Mouse (Mus musculus) monocyte, adult 5-6 weeks (primary cell): Measurements from ENCODE around the gene Rhoj. TPM values are rescaled to one million over a fixed set of nuclear protein-coding genes. Genes with fewer than 3 reads are reported as not detected.

Source experiments
- ATAC-seq: fragments of 153-309, 156-312 bp; replicated peaks from 2 replicates; pipeline ENCODE4 v1.8.0; 2017; ENCODE audit warnings: mild to moderate bottlenecking; ENCODE audit not compliant: low TSS enrichment, insufficient number of reproducible peaks, severe bottlenecking, poor library complexity, low FRiP score
- total RNA-seq: library from RNA; stranded (forward); fragments of 200-1000, 200-491, 200-594 nt; gene quantifications from 3 replicates; pipeline ENCODE4 v1.2.3, GENCODE M21; 2017

Rhoj gene
- 0.21 to 3.9 TPM (median 0.29 TPM) in 3 replicates for total RNA-seq

DNA sequence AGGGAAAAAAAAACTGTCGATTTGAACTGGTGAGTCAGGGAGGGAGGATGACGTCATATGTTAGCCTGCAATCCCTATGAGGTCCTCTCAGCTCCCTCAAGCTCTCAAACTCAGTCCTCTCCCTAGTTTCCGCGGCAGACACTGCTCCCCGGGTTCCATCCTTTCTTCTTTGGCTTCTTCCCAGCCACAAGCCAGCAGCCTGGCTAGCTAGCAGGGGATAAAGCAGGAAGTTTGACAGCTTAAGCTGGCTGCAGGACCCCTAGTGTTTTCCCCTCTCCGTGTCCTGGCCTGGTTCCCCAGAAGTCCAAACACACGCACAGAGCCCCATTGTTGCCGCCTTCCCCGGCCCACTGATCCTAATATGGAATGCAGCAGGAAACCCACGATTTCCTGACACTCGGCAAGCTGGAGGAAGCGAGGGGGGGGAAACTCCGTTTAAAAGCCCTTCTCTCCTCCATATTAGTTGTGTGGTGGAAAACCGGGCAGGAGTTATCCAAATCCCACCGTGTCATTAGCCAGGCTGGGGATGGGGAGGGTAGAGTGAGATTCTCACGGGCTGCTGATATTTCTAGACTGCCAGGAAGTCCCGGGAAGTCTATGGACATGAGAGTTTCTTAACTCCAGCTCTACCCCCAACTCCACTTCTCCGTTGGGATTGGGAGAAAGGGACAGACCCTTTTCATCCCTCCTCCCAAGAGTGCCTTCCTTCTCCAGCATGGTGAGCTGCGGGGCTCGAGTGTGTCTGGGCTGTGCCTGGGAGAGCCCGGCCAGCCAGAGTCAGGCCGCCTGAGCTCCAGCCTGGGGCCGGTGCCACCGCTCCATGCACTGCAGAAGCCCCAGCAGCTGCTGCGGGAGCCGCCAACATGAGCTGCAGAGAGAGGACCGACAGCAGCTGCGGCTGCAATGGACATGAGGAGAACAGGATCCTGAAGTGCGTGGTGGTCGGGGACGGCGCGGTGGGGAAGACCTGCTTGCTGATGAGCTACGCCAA lies at the start of gene Rhoj:
TSS of gene Rhoj (plus strand) at position 362 of the 991 bp plus-strand sequence.
- ATAC-seq, result no peak; the same call in 1 of the 2 replicates

DNA sequence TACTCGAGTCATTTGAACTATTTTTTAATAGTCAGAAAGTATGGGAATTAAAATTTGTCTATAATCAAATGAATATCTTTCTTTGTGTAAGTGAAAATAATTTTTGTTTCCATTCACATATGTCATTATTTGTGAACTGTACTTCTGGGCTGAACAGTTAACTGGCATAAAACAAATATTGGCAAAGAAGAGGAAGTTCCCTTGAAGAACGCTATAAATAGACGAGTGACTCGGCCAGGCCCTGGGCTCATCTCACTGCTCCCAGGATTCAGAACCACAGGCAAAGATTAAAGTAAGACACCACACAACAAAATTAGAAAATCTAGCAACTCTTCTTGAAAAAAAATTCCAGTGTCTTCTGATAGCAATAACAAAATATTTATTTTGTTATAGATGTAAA lies 36.4 kb upstream of the Rhoj start:
- no peak for ATAC-seq

DNA sequence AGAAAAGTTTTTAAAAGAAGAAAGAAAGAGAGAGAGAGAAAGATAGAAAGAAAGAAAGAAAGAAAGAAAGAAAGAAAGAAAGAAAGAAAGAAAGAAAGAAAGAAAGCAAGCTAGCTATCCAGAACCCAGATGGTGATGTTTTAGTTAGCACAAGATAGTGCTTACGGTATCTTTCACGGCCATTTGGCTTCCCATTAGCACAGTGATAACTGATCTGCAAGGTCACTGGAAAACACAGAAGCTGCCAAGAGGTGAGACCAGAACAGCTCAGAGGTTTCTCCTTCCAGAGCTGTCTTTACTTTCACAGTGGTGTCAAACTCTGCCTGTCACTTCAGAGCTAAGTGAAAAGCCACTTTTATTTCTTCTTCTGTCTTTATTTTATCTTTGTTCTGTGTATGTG lies 32.4 kb upstream of the Rhoj start:
- ATAC-seq, result no peak

DNA sequence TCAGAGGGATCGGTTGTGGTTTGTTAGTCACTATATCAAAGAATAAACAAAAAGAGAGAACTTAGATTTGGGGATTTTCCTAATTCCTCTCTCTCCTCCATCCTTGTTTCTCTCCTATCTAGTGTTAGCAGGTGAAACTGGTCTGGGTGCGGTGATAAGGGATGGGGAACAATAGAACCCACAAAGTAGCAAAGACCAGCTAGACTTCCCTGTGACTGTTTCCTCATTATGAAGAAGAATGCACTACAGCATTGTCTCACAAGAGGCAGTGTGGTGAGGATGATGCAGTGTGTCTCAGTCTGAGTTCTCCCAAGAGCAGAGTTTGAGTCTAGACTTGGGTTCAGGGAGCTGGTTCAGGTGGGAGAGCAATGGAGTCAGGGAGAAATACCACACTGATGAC lies 30.7 kb upstream of the Rhoj start:
- no peak for ATAC-seq

DNA sequence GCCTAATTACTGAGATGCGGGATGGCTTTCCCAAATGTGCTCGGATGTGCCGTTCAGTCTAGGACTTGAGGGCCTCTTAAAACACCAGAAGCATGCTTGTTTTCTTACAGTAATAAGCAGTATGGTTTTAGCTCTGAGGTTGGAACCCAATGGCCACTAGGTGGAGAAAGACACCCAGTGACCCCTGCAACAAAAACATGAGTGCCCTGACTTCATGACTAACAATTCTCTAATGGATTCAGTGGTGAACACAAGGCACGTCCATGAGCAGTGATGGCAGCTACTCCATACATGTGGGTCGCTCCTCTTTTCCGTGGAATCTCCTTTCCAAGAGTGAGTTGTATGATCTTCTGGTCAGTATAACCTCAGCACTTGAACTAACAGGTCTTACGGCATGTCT lies 27.6 kb upstream of the Rhoj start:
- ATAC-seq, result no peak

DNA sequence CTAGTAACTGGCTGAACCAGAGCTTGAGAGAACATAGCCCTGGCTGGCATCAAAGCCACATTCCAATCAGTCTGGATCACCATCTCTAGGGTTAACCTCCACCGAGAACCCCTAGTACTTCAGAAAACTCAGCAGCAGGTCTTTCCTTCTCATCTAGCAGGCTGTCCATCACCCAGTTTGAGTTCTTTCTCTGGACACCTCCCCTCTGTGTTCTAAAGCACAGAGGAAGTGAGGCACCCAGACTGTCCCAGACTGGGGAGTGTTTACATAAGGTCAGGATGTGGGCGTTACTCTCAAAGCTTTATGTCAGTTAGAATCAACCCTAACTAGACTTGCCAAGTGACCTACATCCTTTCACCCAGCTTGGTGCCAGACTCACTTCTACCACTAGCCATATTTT lies 24.9 kb upstream of the Rhoj start:
- ATAC-seq, result no peak

DNA sequence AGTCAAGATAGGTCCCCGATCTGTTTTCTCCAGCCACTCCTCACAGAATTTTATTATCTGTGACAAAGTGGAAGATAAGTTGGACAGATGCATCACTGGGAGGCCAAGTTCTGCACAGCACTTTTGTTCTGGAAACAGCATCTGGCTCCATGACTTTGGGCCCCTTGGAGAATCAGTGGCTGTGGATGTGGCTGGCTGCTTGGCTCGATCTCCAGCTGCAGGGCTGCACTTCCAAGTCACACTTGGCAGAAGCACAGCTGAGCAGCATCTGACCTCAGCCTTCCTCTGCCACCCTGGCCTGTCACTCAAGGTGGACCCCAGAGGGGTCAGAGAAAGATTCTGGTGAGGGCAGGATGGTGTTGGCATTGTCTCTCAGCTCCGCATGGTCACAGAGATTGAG lies 22.0 kb upstream of the Rhoj start:
- no peak for ATAC-seq

DNA sequence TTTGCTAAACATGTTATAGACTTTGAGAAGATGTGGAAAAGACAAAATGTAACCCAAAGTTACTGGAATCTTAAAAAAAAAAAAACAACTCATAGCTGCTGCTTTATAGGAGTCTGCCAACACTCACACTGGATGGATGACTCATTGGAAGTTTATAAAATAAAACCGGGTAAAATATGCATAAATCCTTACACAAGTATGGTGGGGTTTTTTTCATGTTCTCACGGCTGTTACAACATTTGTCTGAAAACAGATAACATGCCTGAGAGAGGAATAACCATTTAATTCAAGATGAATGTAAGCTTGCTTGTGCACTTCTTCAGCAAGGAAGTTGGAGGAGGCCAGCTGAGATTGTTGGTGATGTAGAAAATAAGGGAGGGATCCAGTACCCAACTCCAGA lies 17.6 kb upstream of the Rhoj start:
- no peak for ATAC-seq

DNA sequence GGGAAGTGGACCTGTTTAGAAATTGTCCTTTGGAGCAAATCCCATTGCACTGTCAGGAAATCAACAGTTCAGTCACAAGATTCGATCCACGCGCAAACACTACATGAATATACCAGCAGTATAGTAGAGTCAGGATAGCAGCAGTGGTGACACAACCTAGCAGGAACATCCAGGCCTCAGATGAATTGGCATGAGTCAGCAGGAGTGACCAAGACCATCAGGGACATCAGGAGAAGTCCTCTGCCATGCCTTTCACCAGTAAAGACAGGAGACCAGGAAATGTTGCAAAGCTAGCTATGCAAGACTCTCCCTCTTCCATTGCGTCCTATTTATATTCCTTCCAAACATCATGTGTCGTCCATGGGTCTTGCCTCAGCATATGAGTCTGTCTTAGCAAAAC lies 16.6 kb upstream of the Rhoj start:
- ATAC-seq, result no peak

DNA sequence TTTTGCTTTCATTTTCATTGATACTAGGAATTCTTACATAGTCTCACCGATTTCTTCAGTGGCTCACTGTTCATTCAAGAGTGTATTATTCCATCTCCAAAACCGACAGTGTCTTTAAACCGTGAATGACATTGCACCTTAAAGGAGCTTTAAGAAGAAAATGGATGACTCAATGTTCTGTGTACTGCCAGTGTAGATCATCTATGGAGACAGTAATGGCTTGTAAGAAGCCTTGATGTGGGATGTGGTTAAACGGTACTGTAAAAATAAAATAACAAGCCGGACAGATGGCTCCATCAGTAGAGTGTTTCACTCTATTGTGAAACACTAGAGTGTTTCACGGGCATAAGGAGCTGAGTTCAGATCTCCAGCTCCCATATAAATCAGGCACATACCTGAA lies 15.2 kb upstream of the Rhoj start:
- no peak for ATAC-seq

DNA sequence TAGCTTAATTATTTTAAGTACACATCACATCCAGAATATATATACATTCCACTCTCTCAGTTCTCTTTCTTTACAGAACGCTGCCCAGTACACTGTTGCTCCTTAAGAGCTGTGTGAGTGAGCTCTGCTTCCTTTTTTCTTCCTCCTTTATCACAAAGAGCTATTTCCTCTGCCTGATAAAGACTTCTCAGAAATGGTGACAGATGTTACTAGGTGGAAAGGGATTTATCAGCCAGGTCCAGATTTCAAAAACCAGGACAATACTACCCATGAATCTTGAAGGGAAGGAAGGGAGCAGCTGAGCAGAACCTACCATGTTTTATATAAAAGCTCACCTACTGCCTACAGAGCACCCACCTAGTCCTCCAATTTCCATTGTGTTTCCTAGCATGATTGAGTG lies 8.3 kb upstream of the Rhoj start:
- ATAC-seq, result no peak

DNA sequence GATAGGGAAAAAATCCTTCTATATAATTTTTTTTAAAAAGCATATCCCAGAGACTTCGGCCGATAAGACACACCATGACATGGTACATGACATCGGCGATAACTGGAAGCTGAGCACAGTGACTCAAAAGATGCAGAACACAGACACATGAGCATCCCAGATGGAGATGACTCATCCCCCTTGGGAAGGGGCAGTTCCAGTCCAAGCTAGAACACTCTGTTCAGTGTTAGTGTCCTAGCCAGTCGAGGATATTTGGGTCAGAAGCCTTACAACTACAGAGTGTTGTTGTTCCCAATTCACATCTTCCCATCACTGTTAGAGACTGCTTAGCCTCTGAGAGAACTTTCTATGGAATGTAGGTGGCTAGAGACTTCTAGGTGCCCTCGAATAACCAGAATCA lies 4.0 kb upstream of the Rhoj start:
- no peak for ATAC-seq

DNA sequence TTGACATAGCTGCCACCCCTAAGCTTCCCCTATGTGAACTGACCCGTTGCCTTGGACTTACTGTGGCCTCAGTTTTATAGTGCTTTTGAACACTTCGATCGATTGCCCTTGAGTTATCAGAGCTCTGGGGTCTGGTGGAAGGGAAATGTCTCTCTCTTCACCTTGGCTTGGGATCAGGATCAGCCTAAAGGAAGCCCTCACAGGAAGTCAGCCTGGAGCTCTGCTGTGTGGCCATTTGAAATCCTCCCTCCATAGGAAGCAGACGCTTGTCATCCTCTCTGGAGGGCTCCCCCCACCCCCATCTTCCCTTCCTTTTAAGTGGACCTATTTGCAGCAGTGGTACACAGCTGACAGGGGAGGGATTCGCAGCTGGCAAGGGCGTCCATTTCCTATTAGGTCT lies 1.6 kb downstream of the Rhoj start:
- ATAC-seq, result no peak

DNA sequence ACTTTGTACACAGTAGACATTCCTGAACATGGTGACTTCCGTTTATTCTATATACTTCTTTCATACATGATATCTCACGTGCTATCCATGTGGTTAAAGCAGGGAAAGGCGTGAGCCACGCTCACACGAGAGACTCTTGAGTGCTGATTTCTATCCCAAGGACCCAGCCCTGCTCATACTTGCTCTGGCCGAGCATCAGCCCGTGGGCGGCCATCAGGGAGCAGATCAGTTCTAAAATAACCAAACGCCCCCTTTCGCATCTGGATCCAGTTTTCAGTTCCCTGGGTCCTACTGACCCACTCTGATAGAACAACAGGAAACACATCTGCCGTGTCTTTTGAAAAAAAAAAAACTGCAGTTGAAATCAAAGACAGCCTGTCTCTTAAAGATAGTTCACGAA lies 2.6 kb downstream of the Rhoj start:
- ATAC-seq, result no peak

DNA sequence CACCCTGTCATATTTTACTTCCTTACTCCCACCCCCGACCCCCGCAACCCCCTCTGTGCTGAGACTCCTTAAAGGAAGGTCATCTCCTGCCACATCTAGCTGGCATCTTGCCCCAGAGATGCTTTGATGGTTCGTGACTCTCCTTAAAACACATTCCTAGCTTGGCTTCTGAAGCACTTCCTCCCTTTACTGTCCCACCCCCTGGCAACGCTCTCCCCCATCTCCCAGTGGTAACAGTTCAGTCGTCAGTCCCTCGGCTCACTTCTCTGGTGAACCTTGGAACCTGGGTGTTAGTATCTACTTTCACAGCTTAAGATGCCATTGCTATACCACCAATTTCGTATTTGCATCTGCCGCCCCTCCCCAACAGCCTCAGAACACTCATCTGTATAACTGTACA lies 3.8 kb downstream of the Rhoj start:
- ATAC-seq, result no peak

DNA sequence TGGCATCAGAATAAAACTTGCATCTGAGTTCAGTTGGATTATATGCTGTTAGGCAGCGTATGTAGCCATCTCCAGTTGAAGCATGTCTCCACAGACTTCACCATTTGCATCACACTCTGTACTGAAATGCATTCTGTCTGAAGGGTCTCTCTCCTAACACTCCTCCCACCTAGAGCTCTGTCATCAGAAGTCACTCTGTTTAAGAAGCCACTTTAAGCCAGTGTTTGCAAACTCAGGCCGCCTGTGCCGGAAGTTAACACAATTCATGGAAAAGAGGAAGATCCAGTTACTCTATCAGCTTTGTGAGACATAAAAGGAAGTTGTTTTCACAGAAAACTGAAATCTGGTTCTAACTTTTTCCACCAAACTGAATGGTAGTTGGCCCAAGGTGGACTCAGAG lies 5.9 kb downstream of the Rhoj start:
- no peak for ATAC-seq

DNA sequence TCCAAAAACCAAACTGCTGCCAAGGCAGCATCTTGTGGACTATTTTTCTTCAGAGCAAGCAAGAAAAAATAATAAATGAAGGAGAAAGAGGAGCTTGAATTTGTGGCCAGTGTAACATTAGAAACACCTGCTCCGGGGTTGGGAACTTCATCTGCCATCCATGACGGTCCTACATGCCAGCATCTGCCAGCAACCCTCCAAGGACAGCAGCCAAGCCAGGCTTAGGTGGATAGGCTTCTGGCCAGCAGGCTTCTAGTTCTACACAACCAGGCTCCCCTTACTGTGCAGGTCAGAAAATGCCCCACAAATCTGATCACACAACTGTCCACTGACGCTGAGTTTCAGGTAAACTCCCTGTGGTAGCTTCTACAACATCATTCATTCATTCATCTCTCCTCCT lies 7.7 kb downstream of the Rhoj start:
- ATAC-seq, result no peak

DNA sequence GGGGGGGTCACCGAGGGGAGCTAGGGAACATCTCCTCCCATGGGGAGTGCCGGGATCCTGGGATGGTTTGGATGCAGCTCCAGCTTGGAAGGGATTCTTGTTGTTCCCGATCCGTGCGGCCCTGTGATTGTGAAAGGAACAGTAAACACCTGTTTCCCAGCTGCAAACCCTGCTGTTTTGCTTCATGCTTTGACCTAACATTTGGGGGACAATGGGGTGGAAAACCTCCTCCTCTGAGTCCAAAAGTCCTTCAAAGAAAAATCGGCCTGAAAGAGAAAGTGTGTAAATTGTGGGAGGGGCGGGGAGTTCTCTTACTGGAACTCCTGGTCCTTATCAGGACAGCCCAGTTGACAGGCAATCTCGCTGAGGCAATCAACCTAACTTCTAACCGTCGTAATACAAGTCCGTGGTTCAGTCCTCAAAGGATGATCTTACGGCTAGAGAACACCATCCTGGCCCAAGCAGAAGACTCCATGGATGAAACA lies 12.4 kb downstream of the Rhoj start:
- ATAC-seq, result no peak

DNA sequence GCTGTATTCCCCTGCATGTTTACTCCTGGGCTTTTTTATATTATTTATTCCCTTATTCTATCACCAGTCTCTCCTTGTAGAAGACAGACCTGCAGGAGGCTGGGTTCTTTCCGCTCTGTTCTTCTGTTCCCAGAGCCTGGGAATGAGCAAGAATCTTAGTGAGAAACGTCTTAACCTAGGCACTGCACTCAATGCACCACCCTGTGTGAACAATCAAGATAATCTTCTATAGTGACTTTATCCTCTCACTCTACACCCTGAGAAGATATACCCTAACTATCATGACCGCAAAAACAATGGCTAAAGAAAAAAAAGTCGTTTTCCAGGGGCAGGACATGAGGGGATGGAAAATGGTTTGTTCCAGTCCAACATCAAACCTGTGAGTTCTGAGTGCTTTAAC lies 13.1 kb downstream of the Rhoj start:
- no peak for ATAC-seq

DNA sequence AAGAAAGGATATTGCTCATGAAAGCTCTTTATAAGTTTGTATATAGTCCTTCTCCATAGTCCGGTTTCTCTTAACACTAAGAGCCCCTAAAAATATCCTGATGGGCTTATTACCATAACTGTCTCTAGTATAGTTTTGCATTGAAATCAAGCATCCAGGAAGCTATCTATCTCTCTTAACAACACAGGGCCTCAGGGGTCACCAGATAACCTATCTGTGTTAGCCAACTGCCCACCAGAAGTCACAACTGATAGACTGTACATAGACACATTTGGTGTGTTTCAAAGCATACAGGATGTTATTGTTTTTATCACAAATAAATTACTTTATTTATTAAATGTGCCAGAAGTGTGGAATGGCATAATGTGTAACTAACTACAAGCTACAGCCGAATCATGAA lies 21.1 kb downstream of the Rhoj start:
- no peak for ATAC-seq
